8 mouse cellular contexts compared by ENCODE assay signal in the genomic region with DNA sequence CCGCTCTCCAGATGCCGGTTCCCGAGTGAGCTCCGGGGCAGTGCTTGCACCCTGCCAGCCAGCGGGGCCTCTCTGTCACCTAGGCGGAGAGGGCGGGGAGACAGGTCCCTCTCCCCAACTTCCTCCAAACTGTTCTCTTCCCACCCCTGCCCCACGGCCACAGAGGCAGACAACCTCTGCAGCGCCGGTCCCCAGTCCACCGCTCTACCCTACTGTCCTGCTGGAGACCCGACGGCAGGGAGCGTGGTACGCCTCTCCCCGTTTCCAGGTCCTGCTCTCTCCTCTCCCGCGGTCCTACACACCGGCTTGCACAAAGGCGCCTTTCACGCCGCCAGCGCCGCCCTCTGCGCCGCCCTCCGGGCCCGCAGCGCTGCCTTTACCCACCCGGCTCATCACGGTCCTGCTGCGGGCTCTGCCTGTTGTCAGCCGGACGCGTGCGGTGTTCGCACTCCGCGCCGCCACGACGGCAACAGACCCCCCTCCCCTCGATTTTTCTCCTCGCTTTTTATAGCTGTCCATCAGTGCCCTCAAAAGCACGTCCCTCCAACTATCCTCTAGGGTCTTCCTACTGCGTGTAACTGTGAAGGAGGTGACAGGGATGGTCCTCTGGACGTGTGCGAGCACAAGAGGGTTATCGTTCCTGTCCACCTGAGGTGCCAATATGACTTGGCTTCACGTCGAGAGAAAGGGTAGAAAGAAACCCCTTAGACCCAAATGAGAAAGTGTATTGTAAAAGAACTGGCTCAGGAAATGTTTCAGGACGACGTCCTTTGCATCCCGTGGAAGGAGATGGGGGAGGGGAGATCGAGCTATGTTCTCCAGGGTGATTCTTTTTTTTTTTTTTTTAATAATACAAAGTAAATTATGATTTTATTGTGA. TPM values are rescaled to one million over a fixed set of nuclear protein-coding genes. Genes with fewer than 3 reads are reported as not detected.
A peak's percentile ranks its signal among the peaks of the same experiment; 100 is the strongest.
DNase-seq lines count a peak whose midpoint lies in the region; ATAC-seq lines count a peak whose summit lies in the region.

Rgmb (minus strand) TSS at position 274 of the 879 bp plus-strand sequence.

- WGBS in embryonic facial prominence, embryonic 13.5 days: 1% methylated on average over 46 of the region's 55 CpGs
- WGBS in heart, embryonic 15.5 days: under 1% methylated on average over 55 of the region's 55 CpGs

- H3K9ac ChIP-seq in embryonic facial prominence, embryonic 13.5 days: peak within 1 kb of the TSS; percentile 72
- peak within 1 kb of the TSS; percentile 57 for H3K9ac ChIP-seq in heart, embryonic 15.5 days

- no peaks in the 10 kb centered on the region for H3K36me3 ChIP-seq in embryonic facial prominence, embryonic 13.5 days
- no peaks in the 10 kb centered on the region for H3K36me3 ChIP-seq in heart, embryonic 15.5 days

- peak within 1 kb of the TSS; percentile 59 for H3K4me3 ChIP-seq in embryonic facial prominence, embryonic 13.5 days
- peak within 1 kb of the TSS; percentile 55 for H3K4me3 ChIP-seq in heart, embryonic 15.5 days

- H3K4me1 ChIP-seq in embryonic facial prominence, embryonic 13.5 days: peaks cover 28% of the 10 kb centered on the region
- peaks cover 33% of the 10 kb centered on the region for H3K4me1 ChIP-seq in heart, embryonic 15.5 days (replicated peaks)

- peak within 1 kb of the TSS; percentile 91 for H3K4me2 ChIP-seq in embryonic facial prominence, embryonic 13.5 days
- peak within 1 kb of the TSS; percentile 96 for H3K4me2 ChIP-seq in heart, embryonic 15.5 days

- H3K27ac ChIP-seq in embryonic facial prominence, embryonic 13.5 days: peak within 1 kb of the TSS; percentile 73
- H3K27ac ChIP-seq in heart, embryonic 15.5 days: peak within 1 kb of the TSS; percentile 45

- H3K27me3 ChIP-seq in embryonic facial prominence, embryonic 13.5 days: peaks cover 41% of the 10 kb centered on the region
- peaks cover 9% of the 10 kb centered on the region; the same call in 1 of the 2 replicates for H3K27me3 ChIP-seq in heart, embryonic 15.5 days

- DNase-seq in frontal cortex, adult 2 months (ENCODE audit: extremely low spot score in 1 of 2, low spot score in 1 of 2): no peak
- no peak for DNase-seq in frontal cortex, postnatal 25 days (ENCODE audit: low spot score in 2 of 2)
- DNase-seq in WW6 (ENCODE audit: low read depth, low spot score): peak; percentile 18
- DNase-seq in kidney, postnatal 25 days: peak; percentile 31 to 59
- DNase-seq in lung, postnatal 10 days: peak; percentile 33
- DNase-seq in testis, postnatal 14 days (ENCODE audit: low spot score): peak; percentile 32

- no peak for ATAC-seq in embryonic facial prominence, embryonic 13.5 days (ENCODE audit: insufficient number of reproducible peaks, insufficient read depth, low FRiP score, low TSS enrichment, low read depth)
- ATAC-seq in heart, embryonic 15.5 days (replicated peaks; ENCODE audit: insufficient number of reproducible peaks, insufficient read depth, low FRiP score, low read depth): no peak; the same call in 1 of the 2 replicates

- no peaks in the 10 kb centered on the region for H3K9me3 ChIP-seq in embryonic facial prominence, embryonic 13.5 days
- H3K9me3 ChIP-seq in heart, embryonic 15.5 days (replicated peaks): no peaks in the 10 kb centered on the region

RNA-seq across cellular contexts. Expression of gene Rgmb, which starts in this region (rescaled TPM):
- 59.7 and 60.4 TPM in 2 replicates for polyA plus RNA-seq in frontal cortex, adult 2 months (2012; rRNA removed)
- polyA plus RNA-seq in embryonic facial prominence, embryonic 13.5 days (2015; fragmentation: Nextera tagmentation; extraction: Ambion mirVana): 14.3 and 18.8 TPM in 2 replicates
- 8.0 and 11.3 TPM in 2 replicates for polyA plus RNA-seq in heart, embryonic 15.5 days (2015; fragmentation: Nextera tagmentation; extraction: Ambion mirVana)

Comparison
In these comparisons a context has a peak if more than half of its experiments do, and no peak if none do; other contexts are left out.
1. DNase-seq: peak in WW6 (single experiment), kidney, postnatal 25 days (2 of 2), lung, postnatal 10 days (single experiment) and testis, postnatal 14 days (single experiment); none in frontal cortex, adult 2 months (0 of 2) and frontal cortex, postnatal 25 days (0 of 2).